Mouse (Mus musculus) forebrain, embryonic 10.5 days (tissue): ENCODE measurements around the gene Nrm. TPM values are rescaled to one million over a fixed set of nuclear protein-coding genes. Genes with fewer than 3 reads are reported as not detected.
"Not testable (repeated sequence)": the region's sequence is repeated elsewhere in the genome, so short reads cannot be mapped to it uniquely, and the experiment has no call there.

Experiments used
- DNase-seq: peaks from one replicate; pipeline ENCODE4 v3.0.0-alpha.2; 2017; ENCODE audit warnings: low spot score; ENCODE audit errors: extremely low spot score
- H3K27ac ChIP-seq: fragments of 300-500 bp; sonication (generic); 2 replicates; pipeline ENCODE4 v1.5.1; 2016; ENCODE audit warnings: mild to moderate bottlenecking
- H3K27me3 ChIP-seq: fragments of 300-500 bp; sonication (generic); 2 replicates; pipeline ENCODE4 v1.6.1; 2016; ENCODE audit warnings: mild to moderate bottlenecking; ENCODE audit not compliant: poor library complexity, severe bottlenecking
- H3K36me3 ChIP-seq: fragments of 300-500 bp; sonication (generic); replicated peaks from 2 replicates; pipeline ENCODE4 v1.6.1; 2016; ENCODE audit warnings: mild to moderate bottlenecking, moderate library complexity
- H3K4me1 ChIP-seq: fragments of 300-500 bp; sonication (generic); 2 replicates; pipeline ENCODE4 v1.6.1; 2016
- H3K4me3 ChIP-seq: fragments of 300-500 bp; sonication (generic); 2 replicates; pipeline ENCODE4 v1.5.1; 2016; ENCODE audit warnings: mild to moderate bottlenecking, moderate library complexity
- H3K9me3 ChIP-seq: fragments of 300-500 bp; sonication (generic); 2 replicates; pipeline ENCODE4 v1.6.1; 2016; ENCODE audit warnings: mild to moderate bottlenecking, moderate library complexity
- WGBS: fragments of 180-500 bp; shearing (Covaris S2); methylation state at CpG from one replicate; pipeline ENCODE4 v1.1.7; 2016; 5-methylcytosine and 5-hydroxymethylcytosine counted together
- polyA plus RNA-seq: library from polyadenylated mRNA; unstranded; fragments of >200 nt; fragmentation: Nextera tagmentation; extraction: Ambion mirVana; gene quantifications from 2 replicates; pipeline ENCODE4 v1.2.1, GENCODE M21; 2016

The Nrm gene
- polyA plus RNA-seq, 1 experiment from 2014 or later, result 81.9 TPM

GRCm38 (mm10) chr17:35836991-35837422 is 24.1 kb upstream of the Nrm start:
- under 1% methylated on average over 25 of the region's 25 CpGs for WGBS
- peak overlapping the region; percentile 99 for H3K27ac ChIP-seq
- peaks cover 52% of the 10 kb centered on the region for H3K4me1 ChIP-seq
- H3K27me3 ChIP-seq, result no peaks in the 10 kb centered on the region
- no peaks in the 10 kb centered on the region for H3K9me3 ChIP-seq
- peaks cover 51% of the 10 kb centered on the region for H3K36me3 ChIP-seq
- peak; percentile 93 for DNase-seq
- peak overlapping the region; percentile 90 for H3K4me3 ChIP-seq

GRCm38 (mm10) chr17:35837487-35837886 is 23.6 kb upstream of the Nrm start:
- peak overlapping the region; percentile 90 for H3K4me3 ChIP-seq
- peak; percentile 71 for DNase-seq
- H3K4me1 ChIP-seq, result peaks cover 57% of the 10 kb centered on the region
- H3K27me3 ChIP-seq, result no peaks in the 10 kb centered on the region
- H3K36me3 ChIP-seq, result peaks cover 47% of the 10 kb centered on the region
- under 1% methylated on average over 18 of the region's 18 CpGs for WGBS
- peak overlapping the region; percentile 99 for H3K27ac ChIP-seq
- no peaks in the 10 kb centered on the region for H3K9me3 ChIP-seq

- peaks cover 40% of the 10 kb centered on the region for H3K36me3 ChIP-seq
- H3K9me3 ChIP-seq, result no peaks in the 10 kb centered on the region
- H3K4me3 ChIP-seq, result peak within 1 kb of the TSS; percentile 90
- 1% methylated on average over 29 of the region's 29 CpGs for WGBS
- peak; percentile 97 for DNase-seq
- no peaks in the 10 kb centered on the region for H3K27me3 ChIP-seq
- peaks cover 63% of the 10 kb centered on the region for H3K4me1 ChIP-seq
- peak within 1 kb of the TSS; percentile 99 for H3K27ac ChIP-seq
Observed at GRCm38 (mm10) chr17:35838122-35838544, 23.0 kb upstream of the Nrm start, which contains the start of gene Tubb5. TSS of gene Tubb5 (minus strand) at chr17:35838306.

- H3K9me3 ChIP-seq, result no peaks in the 10 kb centered on the region
- H3K4me1 ChIP-seq, result peaks cover 63% of the 10 kb centered on the region
- H3K4me3 ChIP-seq, result peak overlapping the region; percentile 90
- under 1% methylated on average over 5 of the region's 5 CpGs for WGBS
- DNase-seq, result peak; percentile 53
- H3K27me3 ChIP-seq, result no peaks in the 10 kb centered on the region
- H3K36me3 ChIP-seq, result peaks cover 36% of the 10 kb centered on the region
- peak overlapping the region; percentile 99 for H3K27ac ChIP-seq
Observed at GRCm38 (mm10) chr17:35838570-35838969, 22.5 kb upstream of the Nrm start.

- Histone ChIP-seq H3K4me3 (peak overlapping the region; percentile 90), H3K36me3 (peaks cover 32% of the 10 kb centered on the region), H3K4me1 (peaks cover 59% of the 10 kb centered on the region), H3K27ac (peak overlapping the region; percentile 99)
- DNase-seq, H3K27me3 ChIP-seq, H3K9me3 ChIP-seq: not testable (repeated sequence)
- WGBS, result 55% methylated on average over 3 of the region's 3 CpGs
Observed at GRCm38 (mm10) chr17:35839002-35839401, 22.1 kb upstream of the Nrm start.

GRCm38 (mm10) chr17:35840561-35840960 is 20.6 kb upstream of the Nrm start:
- Histone ChIP-seq H3K4me3 (peak overlapping the region; percentile 72), H3K27ac (peak overlapping the region; percentile 94), H3K9me3 (no peaks in the 10 kb centered on the region), H3K4me1 (peaks cover 43% of the 10 kb centered on the region), H3K27me3 (no peaks in the 10 kb centered on the region), H3K36me3 (peaks cover 32% of the 10 kb centered on the region)
- WGBS, result 57% methylated on average over 14 of the region's 14 CpGs
- no peak for DNase-seq

GRCm38 (mm10) chr17:35841076-35841950 is 19.8 kb upstream of the Nrm start, which contains the start of gene Mdc1:
TSS of gene Mdc1 (plus strand) at chr17:35841515.
- peaks cover 32% of the 10 kb centered on the region for H3K36me3 ChIP-seq
- WGBS, result under 1% methylated on average over 59 of the region's 59 CpGs
- peak within 1 kb of the TSS; percentile 72 for H3K4me3 ChIP-seq
- H3K9me3 ChIP-seq, result no peaks in the 10 kb centered on the region
- H3K27ac ChIP-seq, result peak within 1 kb of the TSS; percentile 94
- DNase-seq, result peak; percentile 100
- H3K27me3 ChIP-seq, result no peaks in the 10 kb centered on the region
- peaks cover 36% of the 10 kb centered on the region for H3K4me1 ChIP-seq

GRCm38 (mm10) chr17:35842006-35842405 is 19.1 kb upstream of the Nrm start:
- Histone ChIP-seq H3K27ac (peak overlapping the region; percentile 94), H3K27me3 (no peaks in the 10 kb centered on the region), H3K4me3 (peak overlapping the region; percentile 72), H3K4me1 (peaks cover 35% of the 10 kb centered on the region), H3K9me3 (no peaks in the 10 kb centered on the region), H3K36me3 (peaks cover 32% of the 10 kb centered on the region)
- no peak for DNase-seq
- WGBS, result 24% methylated on average over 11 of the region's 11 CpGs

GRCm38 (mm10) chr17:35843514-35843913 is 17.6 kb upstream of the Nrm start:
- Histone ChIP-seq H3K27ac (no peak overlapping the region), H3K4me1 (peaks cover 34% of the 10 kb centered on the region), H3K36me3 (peaks cover 46% of the 10 kb centered on the region), H3K27me3 (no peaks in the 10 kb centered on the region), H3K4me3 (peak overlapping the region; percentile 72; the same call in 1 of the 2 replicates), H3K9me3 (no peaks in the 10 kb centered on the region)
- DNase-seq, result no peak
- WGBS, result 99% methylated on average over 3 of the region's 3 CpGs

- H3K9me3 ChIP-seq, result no peaks in the 10 kb centered on the region
- peaks cover 92% of the 10 kb centered on the region for H3K36me3 ChIP-seq
- H3K27me3 ChIP-seq, result no peaks in the 10 kb centered on the region
- H3K27ac ChIP-seq, result no peak overlapping the region
- peaks cover 1% of the 10 kb centered on the region; the same call in 1 of the 2 replicates for H3K4me1 ChIP-seq
- no peak for DNase-seq
- H3K4me3 ChIP-seq, result peak overlapping the region; percentile 5; the same call in 1 of the 2 replicates
- WGBS, result 82% methylated on average over 1 of the region's 1 CpGs
Observed at GRCm38 (mm10) chr17:35848112-35848511, 13.0 kb upstream of the Nrm start.

GRCm38 (mm10) chr17:35850974-35851373 is 10.1 kb upstream of the Nrm start:
- H3K4me1 ChIP-seq, result no peaks in the 10 kb centered on the region
- no peak overlapping the region for H3K4me3 ChIP-seq
- DNase-seq, result no peak
- 89% methylated on average over 3 of the region's 3 CpGs for WGBS
- peaks cover 98% of the 10 kb centered on the region for H3K36me3 ChIP-seq
- no peaks in the 10 kb centered on the region for H3K9me3 ChIP-seq
- H3K27me3 ChIP-seq, result no peaks in the 10 kb centered on the region
- no peak overlapping the region for H3K27ac ChIP-seq

- no peak for DNase-seq
- H3K4me1 ChIP-seq, result peaks cover 27% of the 10 kb centered on the region
- WGBS, result 88% methylated on average over 1 of the region's 1 CpGs
- H3K27me3 ChIP-seq, result no peaks in the 10 kb centered on the region
- H3K9me3 ChIP-seq, result no peaks in the 10 kb centered on the region
- no peak overlapping the region for H3K4me3 ChIP-seq
- H3K36me3 ChIP-seq, result peaks cover 66% of the 10 kb centered on the region
- H3K27ac ChIP-seq, result no peak overlapping the region
Observed at GRCm38 (mm10) chr17:35859371-35859770, 1.7 kb upstream of the Nrm start.

GRCm38 (mm10) chr17:35859835-35860234 is 1.3 kb upstream of the Nrm start:
- DNase-seq, result no peak
- Histone ChIP-seq H3K27me3 (no peaks in the 10 kb centered on the region), H3K4me1 (peaks cover 32% of the 10 kb centered on the region), H3K9me3 (no peaks in the 10 kb centered on the region), H3K27ac (no peak overlapping the region), H3K36me3 (peaks cover 66% of the 10 kb centered on the region), H3K4me3 (0 out of 2 replicates have a peak overlapping the region, but pooled peaks have one; percentile 5)
- WGBS, result 60% methylated on average over 2 of the region's 2 CpGs
